Mouse (Mus musculus) adipocyte (in vitro differentiated cells): Measurements from ENCODE around the gene Yy1.

ENCODE experiments used
- DNase-seq: peaks from one replicate; pipeline ENCODE4 v3.0.0-alpha.2; 2016; ENCODE audit warnings: low spot score

Yy1 gene

GRCm38 (mm10) chr12:108792546-108793452 is at the start of gene Yy1:
TSS of gene Yy1 (plus strand) at chr12:108792973.
- peak; percentile 97 for DNase-seq

- DNase-seq = peak; percentile 63
Measured at GRCm38 (mm10) chr12:108745990-108746389, 46.8 kb upstream of the Yy1 start.

DNA sequence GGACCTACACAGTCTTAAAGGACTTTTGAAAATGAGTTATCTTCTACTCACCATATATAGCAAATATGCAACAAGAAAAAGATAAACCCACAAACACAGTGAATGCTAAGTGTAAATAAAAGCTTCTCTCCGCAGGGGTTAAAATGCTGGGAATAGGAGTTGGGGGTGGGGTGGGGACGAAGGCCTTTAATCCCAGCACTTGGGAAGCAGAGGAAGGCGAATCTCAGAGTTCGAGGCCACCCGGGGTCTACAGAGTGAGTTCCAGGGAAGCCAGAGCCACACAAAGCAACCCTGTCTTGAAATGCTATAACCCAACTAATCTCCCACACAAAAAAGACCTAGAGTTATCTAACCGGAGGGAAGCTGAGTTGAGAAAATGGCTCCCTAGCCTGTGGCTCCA is 43.8 kb upstream of the Yy1 start:
- DNase-seq = no peak

DNA sequence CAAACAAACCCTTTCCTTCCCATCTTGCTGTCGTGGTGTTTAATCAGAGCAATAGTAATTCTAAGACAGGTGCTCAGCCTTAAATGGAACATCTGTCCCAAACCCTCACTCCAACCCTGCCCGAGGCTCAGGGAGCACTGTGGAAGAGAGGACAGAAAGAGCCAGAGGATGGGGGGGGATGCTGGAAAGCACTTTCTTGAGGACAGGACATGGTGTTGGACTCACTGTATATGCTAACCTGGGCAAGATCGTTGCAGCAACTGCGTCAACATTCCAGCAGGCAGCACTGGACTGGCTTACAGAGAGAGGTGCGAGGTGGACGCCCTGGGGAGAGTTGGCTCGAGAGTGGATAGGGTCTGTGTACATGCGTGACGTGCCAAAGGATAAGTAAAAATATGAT is 43.3 kb upstream of the Yy1 start:
- DNase-seq = no peak

- no peak for DNase-seq
Measured at GRCm38 (mm10) chr12:108750226-108750625, 42.5 kb upstream of the Yy1 start.

GRCm38 (mm10) chr12:108751790-108752189 is 41.0 kb upstream of the Yy1 start:
- DNase-seq = no peak

- no peak for DNase-seq
Measured at GRCm38 (mm10) chr12:108755141-108755540, 37.6 kb upstream of the Yy1 start.

- no peak for DNase-seq
Measured at GRCm38 (mm10) chr12:108756611-108757010, 36.2 kb upstream of the Yy1 start.

- peak; percentile 72 for DNase-seq
Measured at GRCm38 (mm10) chr12:108757717-108758257, 35.0 kb upstream of the Yy1 start.

DNA sequence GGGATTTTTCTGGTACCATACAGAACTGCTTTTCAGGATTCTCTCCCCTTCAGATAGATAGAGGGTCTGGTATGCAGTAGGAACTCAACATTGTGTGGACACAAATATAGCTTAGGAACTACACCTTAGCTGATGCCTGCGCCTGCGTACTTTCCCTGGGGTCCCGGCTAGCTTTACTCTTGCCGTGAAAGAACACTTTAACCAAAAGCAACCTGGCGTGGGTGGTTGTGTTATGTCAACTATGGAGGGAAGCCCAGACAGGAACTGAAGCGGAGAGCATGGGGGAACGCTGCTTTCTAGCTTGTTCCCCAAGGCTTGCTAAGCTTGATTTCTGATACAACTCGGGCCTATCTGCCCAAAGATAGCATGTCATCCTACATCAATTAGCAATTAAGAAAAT is 34.5 kb upstream of the Yy1 start:
- no peak for DNase-seq

GRCm38 (mm10) chr12:108758682-108759081 is 34.1 kb upstream of the Yy1 start:
- DNase-seq = no peak

GRCm38 (mm10) chr12:108759266-108759665 is 33.5 kb upstream of the Yy1 start:
- DNase-seq = no peak

DNA sequence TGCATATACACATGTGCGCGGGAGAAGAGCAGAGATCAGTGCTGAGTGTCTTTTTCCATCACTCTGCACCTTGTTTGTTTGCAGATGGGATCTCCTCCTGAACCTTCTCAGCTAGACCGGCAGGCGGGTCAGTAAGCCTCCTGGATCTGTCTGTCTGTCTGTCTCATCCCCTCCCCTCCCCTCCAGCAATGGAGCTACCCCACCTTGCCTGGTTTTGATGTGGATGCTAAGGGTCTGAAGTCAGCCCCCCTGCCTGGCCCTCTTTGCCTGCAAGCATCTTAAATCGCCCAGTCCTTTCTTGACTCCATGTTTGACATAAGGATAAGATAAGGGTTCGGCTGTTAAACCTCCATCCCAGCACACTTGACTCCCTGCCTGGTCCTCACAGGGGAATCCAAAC is 32.8 kb upstream of the Yy1 start:
- DNase-seq = no peak

GRCm38 (mm10) chr12:108760500-108761020 is 32.2 kb upstream of the Yy1 start:
- DNase-seq = no peak

DNA sequence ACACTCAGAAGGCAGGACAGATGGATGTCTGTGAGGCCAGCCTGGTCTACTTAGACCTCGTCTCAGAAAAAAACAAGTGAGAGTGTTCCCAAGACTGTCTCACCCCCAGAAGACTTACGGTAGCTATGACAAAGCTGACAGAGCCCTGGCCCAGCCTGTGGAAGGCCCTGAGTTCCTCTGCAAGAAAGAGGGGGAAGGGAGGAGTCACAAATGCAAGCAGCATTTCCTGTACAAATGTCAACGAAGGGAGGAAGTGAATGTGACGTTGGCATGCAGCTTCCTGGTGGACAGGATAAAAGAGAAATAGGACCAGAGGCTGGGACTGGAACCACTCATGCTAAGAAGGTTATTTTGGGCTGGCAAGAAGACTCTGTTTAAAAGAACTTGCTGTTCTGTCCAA is 31.6 kb upstream of the Yy1 start:
- no peak for DNase-seq

DNA sequence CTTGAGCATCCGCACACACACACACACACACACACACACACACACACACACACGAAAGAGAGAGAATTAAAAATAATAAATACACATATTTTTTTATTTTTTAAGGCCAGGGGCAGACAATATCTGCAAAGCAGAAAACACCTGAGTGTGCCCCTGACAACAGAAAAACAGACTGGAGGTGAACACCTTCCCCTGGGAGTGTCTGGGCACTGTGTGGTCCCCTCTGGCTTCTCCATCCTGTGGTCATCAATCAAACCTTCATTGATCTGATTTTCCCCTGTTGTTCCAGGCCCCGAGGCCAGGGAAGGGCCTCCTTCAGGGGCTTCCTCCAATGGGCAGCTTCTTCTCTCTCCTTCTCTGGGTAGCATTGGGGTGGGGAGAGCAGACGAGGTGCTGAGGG is 31.1 kb upstream of the Yy1 start:
- DNase-seq = no peak

DNA sequence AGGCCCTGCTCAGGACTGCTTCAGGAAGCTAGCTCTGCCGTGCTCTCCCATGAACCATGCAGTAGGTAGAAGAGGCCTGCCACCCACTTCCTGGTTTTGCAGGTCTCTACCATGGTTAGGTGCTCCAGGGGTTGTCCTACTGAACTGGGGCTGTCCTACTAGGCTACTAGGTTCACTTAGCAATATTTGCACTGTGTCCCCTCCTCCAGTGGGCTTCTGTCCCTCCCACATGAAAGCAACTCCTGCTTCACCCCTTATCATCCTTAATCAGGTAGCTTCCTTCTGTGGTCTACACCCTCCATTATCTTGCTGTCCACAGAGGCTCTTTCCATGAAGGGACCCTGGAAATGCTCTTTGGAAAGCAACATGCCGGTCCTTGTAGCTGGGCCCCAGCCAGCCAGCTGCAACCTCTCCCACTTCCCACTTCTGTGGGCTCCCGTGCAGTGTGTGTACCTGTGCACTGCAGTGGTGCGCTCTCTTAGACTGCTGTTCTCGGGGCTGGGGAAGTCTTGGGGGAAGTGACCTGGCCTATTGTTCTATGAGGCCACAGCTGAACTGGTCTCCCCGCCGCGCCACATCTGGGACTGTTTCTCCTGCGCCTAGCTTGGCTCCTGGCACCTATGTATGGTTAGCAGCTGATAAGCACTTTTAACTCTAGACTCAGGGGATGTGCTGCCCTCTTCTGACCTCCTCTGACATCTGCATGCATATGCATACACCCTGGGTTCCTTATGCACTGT is 29.5 kb upstream of the Yy1 start:
- DNase-seq = peak; percentile 39

DNA sequence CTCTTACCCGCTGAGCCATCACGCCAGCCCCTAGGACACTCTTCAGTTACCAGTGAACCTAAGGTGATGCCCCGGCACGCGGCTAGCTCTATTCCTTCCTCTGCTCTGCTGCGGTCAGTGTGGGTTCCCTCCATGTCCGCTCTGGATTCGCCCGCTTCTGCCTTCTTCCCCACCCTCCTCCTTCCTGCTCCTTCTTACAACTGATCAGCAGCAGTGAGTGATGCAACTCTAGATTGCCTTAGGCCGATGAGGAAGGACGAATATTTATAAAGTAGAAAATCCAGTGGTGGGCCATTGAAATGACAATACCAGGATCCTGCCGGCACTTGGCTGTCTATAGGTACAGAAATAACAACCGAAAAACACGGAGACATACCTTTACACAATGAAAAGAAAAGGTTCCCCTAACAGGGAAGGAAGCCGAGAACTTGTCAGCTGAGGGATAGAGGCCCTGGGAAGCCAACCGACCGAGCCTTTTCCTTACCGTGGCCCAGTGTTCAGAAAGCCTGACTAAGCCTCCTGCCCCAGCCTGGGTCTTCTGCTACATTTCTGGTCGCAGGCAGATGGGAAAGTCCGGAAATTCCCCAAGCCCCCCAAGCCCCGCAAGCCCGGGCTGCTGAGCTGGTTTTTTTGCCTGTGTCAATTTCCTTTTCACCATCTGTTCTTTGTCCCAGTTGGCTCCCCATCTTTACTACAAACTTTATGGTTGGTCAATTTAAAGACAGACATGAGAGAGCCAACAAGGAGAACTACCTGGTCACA is 27.7 kb upstream of the Yy1 start:
- no peak for DNase-seq

DNA sequence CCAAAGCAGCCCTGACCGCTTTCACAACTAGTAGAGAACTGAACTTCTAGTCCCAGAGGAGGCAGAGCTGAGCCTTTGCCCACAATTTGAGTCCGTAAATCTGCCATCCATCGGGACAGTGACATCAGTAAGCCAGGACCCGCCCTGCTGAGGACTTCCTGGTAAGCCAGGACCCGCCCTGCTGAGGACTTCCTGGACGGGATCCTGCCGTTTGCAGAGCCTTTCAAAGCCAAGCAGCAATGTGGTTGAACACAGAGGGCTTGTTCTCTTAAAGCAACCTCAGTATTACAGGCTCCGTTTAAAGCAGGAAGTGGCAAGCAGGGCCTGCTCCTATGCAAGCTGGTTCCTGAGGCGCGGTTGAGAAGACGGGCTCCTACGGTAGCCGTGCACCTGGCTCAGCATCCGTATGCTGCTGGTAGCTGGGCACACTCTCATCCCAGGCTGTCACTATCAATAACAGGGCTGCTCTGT is 27.0 kb upstream of the Yy1 start:
- DNase-seq = peak; percentile 92

DNA sequence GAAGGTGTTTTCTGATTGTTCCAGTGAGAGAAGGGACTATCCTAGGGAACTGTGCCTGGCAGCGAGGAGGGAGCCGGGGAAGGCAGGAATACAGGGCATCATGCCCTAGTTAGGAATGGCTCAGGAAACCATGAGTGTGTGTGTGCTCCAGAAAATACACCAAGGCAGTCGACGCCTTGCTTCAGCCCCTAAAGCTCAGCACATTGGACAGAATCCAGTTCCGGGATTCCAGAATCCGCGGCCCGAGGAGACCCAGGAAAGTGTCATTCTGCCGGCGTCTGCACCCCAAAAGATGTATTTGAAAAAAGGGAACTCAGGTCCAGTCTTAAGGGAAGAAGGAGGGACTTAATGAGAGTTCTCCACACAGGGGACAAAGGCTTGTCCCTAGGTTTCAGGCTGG is 26.5 kb upstream of the Yy1 start:
- no peak for DNase-seq

DNA sequence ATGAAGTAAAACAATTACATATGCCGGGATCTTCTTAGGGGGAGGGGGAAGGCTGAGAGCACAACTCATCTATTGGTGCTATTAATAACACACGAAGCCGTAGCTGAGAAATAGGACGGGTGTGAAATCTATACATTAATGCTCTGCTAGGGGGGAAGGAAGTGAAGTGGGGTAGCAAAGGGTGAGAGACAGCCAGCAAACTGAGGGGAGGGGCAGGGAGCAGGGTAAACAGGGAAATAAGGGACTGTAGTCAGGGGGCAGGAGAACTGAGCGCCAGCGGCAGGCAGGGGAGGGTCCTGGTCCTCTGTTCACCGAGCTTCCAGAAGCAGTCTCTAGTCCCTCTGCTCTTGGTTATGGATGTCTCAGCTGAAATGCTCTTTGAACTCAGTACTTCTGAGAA is 25.9 kb upstream of the Yy1 start:
- DNase-seq = no peak
